Mouse (Mus musculus) intestine, embryonic 16.5 days (tissue): ENCODE measurements around the gene Tgm6. TPM values are rescaled to one million over a fixed set of nuclear protein-coding genes. Genes with fewer than 3 reads are reported as not detected.

Experiments
- ATAC-seq: fragments of 200-750 bp; cut with Nextera tagmentation; 2 replicates; pipeline ENCODE4 v1.8.0; 2017; ENCODE audit warnings: moderate TSS enrichment, moderate library complexity
- H3K27ac ChIP-seq: fragments of 300-500 bp; sonication (generic); 2 replicates; pipeline ENCODE4 v1.5.1; 2014; ENCODE audit warnings: mild to moderate bottlenecking, low read length
- H3K27me3 ChIP-seq: fragments of 300-500 bp; sonication (generic); replicated peaks from 2 replicates; pipeline ENCODE4 v1.6.1; 2014; ENCODE audit warnings: low read length, control low read depth, mixed read lengths; ENCODE audit not compliant: control insufficient read depth, insufficient read depth
- H3K36me3 ChIP-seq: fragments of 300-500 bp; sonication (generic); 2 replicates; pipeline ENCODE4 v1.6.1; 2014; ENCODE audit warnings: low read length, control low read depth; ENCODE audit not compliant: control insufficient read depth, insufficient read depth
- H3K4me1 ChIP-seq: fragments of 300-500 bp; sonication (generic); 2 replicates; pipeline ENCODE4 v1.6.1; 2014; ENCODE audit warnings: low read length, control low read depth, mixed read lengths; ENCODE audit not compliant: control insufficient read depth, insufficient read depth
- H3K4me2 ChIP-seq: fragments of 300-500 bp; sonication (generic); 2 replicates; pipeline ENCODE4 v1.6.1; 2014; ENCODE audit warnings: low read depth, low read length, control low read depth
- H3K4me3 ChIP-seq: fragments of 300-500 bp; sonication (generic); 2 replicates; pipeline ENCODE4 v1.5.1; 2014; ENCODE audit warnings: mild to moderate bottlenecking, low read length
- H3K9ac ChIP-seq: fragments of 300-500 bp; sonication (generic); 2 replicates; pipeline ENCODE4 v1.6.1; 2014; ENCODE audit warnings: low read depth, low read length
- H3K9me3 ChIP-seq: fragments of 300-500 bp; sonication (generic); 2 replicates; pipeline ENCODE4 v1.6.1; 2016; ENCODE audit warnings: low read length, control low read depth; ENCODE audit not compliant: control insufficient read depth
- WGBS: fragments of 180-500 bp; shearing (Covaris S2); extraction: QIAGEN DNeasy Blood & Tissue Kit; methylation state at CpG from one replicate; pipeline ENCODE4 v1.1.7; 2014; 5-methylcytosine and 5-hydroxymethylcytosine counted together
- polyA plus RNA-seq: library from polyadenylated mRNA; unstranded; fragments of >200 nt; fragmentation: Nextera tagmentation; extraction: Ambion mirVana; gene quantifications from 2 replicates; pipeline ENCODE4 v1.2.1, GENCODE M21; 2015

Gene Tgm6
- polyA plus RNA-seq = not detected in 2 replicates

GRCm38 (mm10) chr2:130112116-130112515 is at the start of gene Tgm6:
Gene Tgm6, plus strand, starts transcription at chr2:130112416.
- Histone ChIP-seq H3K9ac (no peak within 1 kb of the TSS), H3K4me2 (no peak within 1 kb of the TSS), H3K27me3 (no peaks in the 10 kb centered on the region), H3K36me3 (no peaks in the 10 kb centered on the region), H3K4me3 (no peak within 1 kb of the TSS), H3K9me3 (no peaks in the 10 kb centered on the region), H3K4me1 (no peaks in the 10 kb centered on the region; the same call in 1 of the 2 replicates), H3K27ac (no peak within 1 kb of the TSS)
- no peak for ATAC-seq
- 66% methylated on average over 4 of the region's 4 CpGs for WGBS

GRCm38 (mm10) chr2:130068228-130068627 is 44.0 kb upstream of the Tgm6 start:
- H3K4me1 ChIP-seq = no peaks in the 10 kb centered on the region
- no peaks in the 10 kb centered on the region for H3K9me3 ChIP-seq
- no peak overlapping the region for H3K4me2 ChIP-seq
- ATAC-seq = no peak
- no peak overlapping the region for H3K4me3 ChIP-seq
- H3K9ac ChIP-seq = no peak overlapping the region
- WGBS = 27% methylated on average over 3 of the region's 3 CpGs
- H3K36me3 ChIP-seq = no peaks in the 10 kb centered on the region
- H3K27ac ChIP-seq = no peak overlapping the region
- no peaks in the 10 kb centered on the region for H3K27me3 ChIP-seq

- ATAC-seq = no peak
- no peak overlapping the region for H3K4me3 ChIP-seq
These were observed 41.8 kb upstream of the Tgm6 start for GRCm38 (mm10) chr2:130070396-130070795.

GRCm38 (mm10) chr2:130112804-130113203 is 588 bp downstream of the Tgm6 start:
- Histone ChIP-seq H3K9me3 (no peaks in the 10 kb centered on the region), H3K4me1 (no peaks in the 10 kb centered on the region; the same call in 1 of the 2 replicates), H3K36me3 (no peaks in the 10 kb centered on the region), H3K4me3 (no peak overlapping the region), H3K27ac (no peak overlapping the region), H3K9ac (no peak overlapping the region), H3K27me3 (no peaks in the 10 kb centered on the region), H3K4me2 (no peak overlapping the region)
- no peak for ATAC-seq
- WGBS = 57% methylated on average over 4 of the region's 4 CpGs

More at GRCm38 (mm10) chr2:130070396-130070795, 41.8 kb upstream of the Tgm6 start:
- Histone ChIP-seq H3K4me2 (no peak overlapping the region), H3K4me1 (no peaks in the 10 kb centered on the region), H3K27me3 (no peaks in the 10 kb centered on the region), H3K36me3 (no peaks in the 10 kb centered on the region), H3K9me3 (no peaks in the 10 kb centered on the region), H3K27ac (no peak overlapping the region), H3K9ac (no peak overlapping the region)
- 68% methylated on average over 2 of the region's 2 CpGs for WGBS

GRCm38 (mm10) chr2:130113379-130113778 is 1.2 kb downstream of the Tgm6 start:
- H3K36me3 ChIP-seq = no peaks in the 10 kb centered on the region
- no peak overlapping the region for H3K4me2 ChIP-seq
- no peak overlapping the region for H3K27ac ChIP-seq
- no peak for ATAC-seq
- WGBS = 42% methylated on average over 3 of the region's 3 CpGs
- no peaks in the 10 kb centered on the region for H3K9me3 ChIP-seq
- no peak overlapping the region for H3K4me3 ChIP-seq
- no peaks in the 10 kb centered on the region for H3K27me3 ChIP-seq
- H3K4me1 ChIP-seq = no peaks in the 10 kb centered on the region; the same call in 1 of the 2 replicates
- H3K9ac ChIP-seq = no peak overlapping the region

GRCm38 (mm10) chr2:130118649-130119048 is 6.4 kb downstream of the Tgm6 start:
- 80% methylated on average over 7 of the region's 7 CpGs for WGBS
- H3K27me3 ChIP-seq = no peaks in the 10 kb centered on the region
- no peaks in the 10 kb centered on the region; the same call in 1 of the 2 replicates for H3K4me1 ChIP-seq
- H3K9me3 ChIP-seq = no peaks in the 10 kb centered on the region
- no peak overlapping the region for H3K27ac ChIP-seq
- H3K4me2 ChIP-seq = no peak overlapping the region
- H3K9ac ChIP-seq = no peak overlapping the region
- H3K4me3 ChIP-seq = no peak overlapping the region
- no peak for ATAC-seq
- H3K36me3 ChIP-seq = no peaks in the 10 kb centered on the region

GRCm38 (mm10) chr2:130125279-130126059 is 13.3 kb downstream of the Tgm6 start:
- H3K9me3 ChIP-seq = no peaks in the 10 kb centered on the region
- no peak overlapping the region for H3K9ac ChIP-seq
- H3K4me2 ChIP-seq = no peak overlapping the region
- H3K27me3 ChIP-seq = no peaks in the 10 kb centered on the region
- H3K4me3 ChIP-seq = no peak overlapping the region
- H3K27ac ChIP-seq = no peak overlapping the region
- H3K36me3 ChIP-seq = no peaks in the 10 kb centered on the region
- no peaks in the 10 kb centered on the region for H3K4me1 ChIP-seq
- WGBS = 77% methylated on average over 6 of the region's 6 CpGs
- ATAC-seq = no peak

GRCm38 (mm10) chr2:130126073-130126472 is 13.9 kb downstream of the Tgm6 start:
- Histone ChIP-seq H3K27me3 (no peaks in the 10 kb centered on the region), H3K27ac (no peak overlapping the region), H3K4me2 (no peak overlapping the region), H3K9ac (no peak overlapping the region), H3K9me3 (no peaks in the 10 kb centered on the region), H3K4me1 (no peaks in the 10 kb centered on the region), H3K4me3 (no peak overlapping the region), H3K36me3 (no peaks in the 10 kb centered on the region)
- no peak for ATAC-seq
- WGBS = 38% methylated on average over 1 of the region's 1 CpGs

- Histone ChIP-seq H3K27ac (no peak overlapping the region), H3K36me3 (no peaks in the 10 kb centered on the region), H3K9ac (no peak overlapping the region), H3K4me1 (no peaks in the 10 kb centered on the region), H3K4me2 (no peak overlapping the region), H3K4me3 (no peak overlapping the region), H3K27me3 (no peaks in the 10 kb centered on the region), H3K9me3 (no peaks in the 10 kb centered on the region)
- ATAC-seq = no peak
- WGBS = 58% methylated on average over 1 of the region's 1 CpGs
These were observed 17.5 kb downstream of the Tgm6 start for GRCm38 (mm10) chr2:130129687-130130086.
